Mouse (Mus musculus) lung, postnatal 14 days (tissue): ENCODE measurements around the gene Gm9195.

Experiments used
- DNase-seq: peaks from one replicate; pipeline ENCODE4 v3.0.0; 2021

Gene Gm9195

GRCm38 (mm10) chr14:72491738-72492137, at the start of gene Gm9195:
Gene Gm9195 (minus strand): TSS chr14:72491838.
- DNase-seq: no peak

DNA sequence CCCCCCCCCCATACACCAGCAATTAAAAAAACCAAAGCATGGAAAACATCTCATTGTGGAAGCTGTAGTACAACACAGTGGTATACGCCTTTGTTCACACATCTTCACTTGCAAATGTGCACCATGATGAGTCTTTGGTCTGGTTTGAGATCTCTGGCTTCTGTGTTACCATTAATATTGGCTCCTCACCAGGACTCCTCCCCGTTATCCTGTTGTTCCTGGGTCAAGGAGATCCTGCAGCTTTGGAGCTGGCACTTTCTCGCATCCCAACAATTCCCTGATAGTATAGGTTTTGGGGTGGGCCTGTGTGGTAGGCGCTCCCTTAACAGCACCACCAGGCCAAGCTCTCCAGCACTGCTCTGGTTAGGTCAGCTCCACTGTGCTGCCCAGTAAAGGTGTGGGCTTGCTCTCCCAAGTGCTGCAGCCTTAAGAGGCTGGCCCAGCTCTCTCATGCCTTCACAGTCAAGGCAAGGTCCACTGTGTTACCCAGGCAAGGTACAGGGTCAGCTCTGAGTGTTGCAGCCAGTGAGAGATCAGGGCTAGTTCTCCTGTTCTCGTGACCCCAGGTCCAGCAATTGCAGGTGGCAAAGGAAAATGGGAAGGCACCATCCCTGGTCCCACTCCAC, 44.9 kb upstream of the Gm9195 start:
- DNase-seq: no peak

DNA sequence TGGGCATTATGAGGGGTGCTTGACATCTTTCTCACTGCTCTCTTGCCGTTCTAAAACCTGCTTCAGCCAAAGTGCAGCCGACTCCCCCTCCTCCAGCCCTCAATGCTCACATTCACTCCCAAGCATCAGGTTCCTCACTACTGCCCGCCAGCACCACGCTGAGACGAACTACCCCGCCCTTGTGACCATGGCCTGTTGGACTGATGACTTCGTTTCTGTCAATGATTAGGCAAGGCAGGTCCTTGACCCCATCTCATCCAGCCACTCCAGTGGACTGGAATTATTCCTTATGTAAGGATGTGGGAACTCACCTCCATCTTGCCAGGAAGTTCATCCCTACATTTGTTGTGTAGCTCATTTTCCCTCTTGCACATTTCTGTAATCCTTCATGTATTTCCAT, 42.2 kb upstream of the Gm9195 start:
- no peak for DNase-seq

DNA sequence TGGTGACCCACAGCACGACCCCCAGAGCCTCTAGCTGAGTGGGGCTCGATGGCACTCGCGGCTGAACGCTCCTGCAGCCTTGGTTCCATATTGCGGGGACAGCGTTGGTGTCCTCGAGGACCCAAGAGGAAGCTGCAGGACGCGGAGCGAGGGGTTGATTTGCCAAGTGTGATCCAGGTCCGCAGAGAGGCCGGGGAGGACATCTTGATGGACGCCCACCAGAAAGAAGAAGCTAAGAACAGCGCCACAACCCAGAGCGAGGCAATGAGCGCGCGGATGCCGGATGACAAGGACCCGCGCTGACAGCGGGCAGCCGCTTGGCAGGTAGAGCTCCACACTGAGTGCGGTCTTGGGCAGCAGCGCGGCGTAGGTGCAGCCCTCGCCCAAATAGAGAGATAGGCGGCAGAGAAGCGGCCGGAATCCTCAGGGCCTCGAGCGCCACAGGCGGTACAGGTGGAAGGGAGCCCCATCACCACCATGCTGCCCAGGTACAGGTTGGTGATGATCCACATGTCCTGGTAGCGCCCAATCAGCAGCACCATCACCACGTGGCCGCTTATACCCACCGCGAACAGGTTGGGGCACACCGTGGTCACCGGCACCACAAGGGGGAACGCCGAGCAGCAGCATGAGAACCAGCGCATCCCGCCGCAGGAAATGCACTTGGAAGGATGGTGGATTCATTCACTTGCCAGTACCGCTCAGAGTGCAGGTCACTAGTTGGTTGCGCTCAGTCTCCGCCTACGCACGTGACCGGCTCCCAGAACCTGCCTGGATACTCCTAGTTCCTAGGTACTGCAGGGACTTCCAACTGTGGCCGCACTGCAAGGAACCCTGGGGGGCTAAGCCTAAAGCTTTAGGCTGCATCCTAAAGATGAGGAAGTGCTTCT, 40.6 kb upstream of the Gm9195 start:
- DNase-seq: no peak

DNA sequence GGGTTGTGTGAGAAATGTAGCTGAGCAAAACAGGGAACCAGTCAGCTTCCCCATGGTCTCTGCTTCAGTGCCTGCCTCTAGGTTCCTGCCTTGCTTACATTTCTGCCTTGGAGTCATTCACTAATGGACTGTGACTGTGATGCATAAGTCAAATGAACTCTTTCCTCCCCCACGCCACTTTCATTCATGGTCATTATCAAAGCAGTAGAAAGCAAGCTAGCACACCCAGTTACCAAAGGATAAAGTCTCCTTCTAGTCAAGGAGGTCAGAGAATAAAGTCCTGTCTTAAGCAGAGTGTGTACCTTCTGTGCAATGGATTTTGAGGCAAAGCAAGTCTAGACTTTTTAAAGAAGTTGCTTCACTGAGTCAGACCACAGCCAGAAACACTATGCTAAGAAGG, 35.5 kb upstream of the Gm9195 start:
- DNase-seq: no peak

DNA sequence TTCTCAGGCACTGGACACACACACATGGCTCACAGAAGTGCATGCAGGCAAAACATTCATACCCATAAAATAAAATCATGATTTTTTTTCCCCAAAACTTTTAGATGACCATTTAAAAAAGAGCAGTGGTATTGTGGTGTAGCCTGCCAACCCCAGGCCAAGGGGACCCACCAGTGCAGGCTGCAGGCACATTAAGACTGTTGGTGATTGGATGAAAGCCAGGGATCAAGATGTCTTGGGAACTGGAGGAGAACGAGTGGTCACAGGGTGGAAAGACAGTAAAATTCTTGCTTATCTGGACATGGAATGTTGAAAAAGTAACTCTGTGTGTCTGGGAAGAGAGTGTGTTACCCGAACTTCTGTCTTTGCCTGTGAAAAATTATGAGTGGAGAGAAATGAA, 27.9 kb upstream of the Gm9195 start:
- no peak for DNase-seq

GRCm38 (mm10) chr14:72518786-72519185, 27.1 kb upstream of the Gm9195 start:
- no peak for DNase-seq

DNA sequence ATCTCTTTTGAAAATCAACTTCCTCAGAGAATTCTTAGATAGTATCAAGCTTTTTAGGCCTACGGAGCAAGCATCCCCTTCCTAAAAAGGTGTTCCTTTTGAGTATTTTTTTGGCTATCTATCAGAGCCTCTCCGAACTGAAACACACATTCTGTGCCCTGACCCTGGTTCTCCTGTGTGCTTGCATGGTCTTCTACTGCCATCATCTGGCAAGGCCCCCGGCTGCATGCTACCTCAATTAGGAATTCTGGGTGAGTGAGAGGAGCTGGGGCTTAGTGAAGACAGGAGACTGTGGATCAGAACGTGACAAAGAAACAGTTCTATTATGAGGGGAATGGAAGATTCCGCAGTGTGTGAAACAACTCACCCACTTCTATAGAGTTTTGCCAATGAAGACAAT, 24.7 kb upstream of the Gm9195 start:
- peak; percentile 57 for DNase-seq

DNA sequence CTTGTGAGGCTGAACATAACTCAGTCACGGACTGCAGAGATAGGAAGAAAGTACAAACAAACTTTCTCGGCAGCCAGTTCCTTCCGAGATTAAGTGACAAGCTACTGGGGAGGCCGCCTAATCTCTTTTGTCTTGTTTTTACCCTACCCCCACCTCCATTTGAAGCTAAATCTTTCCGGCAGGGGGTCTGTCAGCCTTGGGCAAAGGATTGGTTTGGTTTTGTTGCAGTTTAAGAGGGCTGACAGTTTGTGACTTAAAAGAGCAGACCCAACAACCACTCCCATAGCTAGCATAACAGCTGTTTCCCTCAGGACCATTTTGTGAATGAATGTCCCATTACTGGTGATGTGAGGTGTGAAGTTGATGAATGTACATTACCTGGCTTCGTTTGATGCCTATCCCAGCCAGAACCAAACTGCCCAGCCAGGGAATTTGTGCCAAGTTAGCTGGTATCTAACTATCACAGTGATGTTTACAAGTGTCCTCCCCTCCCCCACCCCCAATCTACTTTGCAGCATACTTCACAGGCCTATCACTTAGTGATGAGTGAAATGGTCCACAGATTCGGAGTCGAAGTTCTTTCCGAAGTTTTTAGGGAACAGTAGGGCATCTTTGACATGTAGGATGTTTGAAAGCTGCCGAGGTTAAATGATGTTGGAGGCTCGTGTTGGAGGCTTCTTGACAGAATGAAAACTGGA, 15.2 kb upstream of the Gm9195 start:
- DNase-seq: no peak

GRCm38 (mm10) chr14:72506018-72506722, 14.5 kb upstream of the Gm9195 start:
- no peak for DNase-seq

- DNase-seq: no peak
These were observed 13.3 kb upstream of the Gm9195 start for GRCm38 (mm10) chr14:72504985-72505384.

GRCm38 (mm10) chr14:72503241-72503640, 11.6 kb upstream of the Gm9195 start:
- DNase-seq: no peak

DNA sequence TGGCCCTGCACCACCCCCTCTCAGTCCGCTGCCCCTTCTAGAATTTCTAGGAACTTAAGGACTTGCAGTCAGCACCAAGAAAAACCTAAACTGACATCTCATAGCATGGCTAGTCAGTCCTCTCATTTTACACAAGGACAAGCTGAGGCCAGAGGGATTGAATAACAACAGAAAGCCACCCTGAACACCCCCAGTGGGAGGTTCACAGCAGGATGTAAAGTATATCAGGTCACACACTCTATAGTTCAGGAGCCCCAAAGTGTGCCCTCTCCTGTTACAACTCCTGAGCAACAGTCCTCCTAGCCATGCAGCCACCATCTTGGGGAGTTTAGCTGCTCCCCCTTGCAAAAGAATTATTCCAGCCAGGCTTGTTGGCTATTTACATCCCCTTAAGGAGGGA, 2.1 kb upstream of the Gm9195 start:
- no peak for DNase-seq

GRCm38 (mm10) chr14:72490367-72490766, 1.3 kb downstream of the Gm9195 start:
- DNase-seq: no peak

DNA sequence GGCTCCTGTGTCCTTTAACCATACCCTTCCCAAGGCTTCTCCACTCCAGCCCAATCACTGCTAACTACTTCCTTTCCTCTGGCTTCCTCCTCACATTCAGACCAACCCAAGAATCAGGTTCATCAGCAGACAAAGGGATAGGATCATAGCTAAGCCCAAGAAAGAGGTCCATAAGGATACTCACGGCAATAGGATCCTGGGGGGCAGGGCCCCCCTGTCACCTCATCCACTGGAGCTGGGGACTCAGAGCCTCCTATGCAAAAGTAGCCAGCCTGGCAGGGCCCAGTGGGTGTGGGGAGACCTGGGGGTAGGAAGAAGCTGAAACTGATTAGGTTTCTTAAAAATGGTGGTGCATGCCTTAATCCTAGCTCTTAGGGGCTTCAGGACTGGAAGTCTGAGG, 17.1 kb downstream of the Gm9195 start:
- DNase-seq: no peak

DNA sequence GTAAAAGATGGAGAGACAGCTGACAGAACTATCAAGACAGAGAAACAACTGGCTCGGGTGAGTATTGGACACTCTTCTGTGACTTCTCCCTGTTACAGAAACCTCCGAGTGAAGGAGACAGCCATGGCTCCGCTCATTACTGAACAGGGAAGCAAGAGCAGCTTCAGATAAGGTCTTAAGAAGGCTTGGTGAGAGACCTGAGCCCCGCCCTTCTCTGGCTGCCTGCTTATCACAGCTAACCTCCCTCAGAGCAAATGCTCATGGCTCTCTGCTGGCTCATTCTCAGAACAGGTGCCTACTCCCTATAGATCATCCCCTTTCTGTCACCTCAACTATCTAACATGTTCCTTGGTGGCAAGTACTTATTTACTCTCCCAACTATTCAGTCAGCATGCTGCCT, 23.2 kb downstream of the Gm9195 start:
- DNase-seq: no peak

- DNase-seq: no peak
These were observed 25.3 kb downstream of the Gm9195 start for GRCm38 (mm10) chr14:72466384-72466783.

GRCm38 (mm10) chr14:72461591-72461990, 30.0 kb downstream of the Gm9195 start:
- no peak for DNase-seq

DNA sequence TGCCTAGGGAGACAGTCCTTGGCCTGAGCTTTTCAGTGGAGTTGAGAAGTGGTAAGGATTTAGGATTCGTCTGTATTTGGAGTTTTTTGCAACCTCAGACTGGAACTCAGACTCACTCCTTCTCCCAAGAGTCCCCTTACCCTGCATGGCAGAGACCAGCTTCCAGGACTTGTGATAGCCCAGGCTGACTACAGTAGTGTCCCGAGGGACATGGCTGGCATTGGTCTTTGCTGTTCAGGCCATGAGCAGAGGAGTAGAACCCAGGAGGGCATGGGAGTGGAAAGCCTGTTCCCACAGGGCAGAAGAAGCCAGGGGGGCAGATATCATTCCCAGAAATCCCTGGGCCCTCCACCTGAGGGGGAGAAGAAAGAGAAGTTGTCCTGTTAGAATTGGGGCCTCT, 31.3 kb downstream of the Gm9195 start:
- no peak for DNase-seq

DNA sequence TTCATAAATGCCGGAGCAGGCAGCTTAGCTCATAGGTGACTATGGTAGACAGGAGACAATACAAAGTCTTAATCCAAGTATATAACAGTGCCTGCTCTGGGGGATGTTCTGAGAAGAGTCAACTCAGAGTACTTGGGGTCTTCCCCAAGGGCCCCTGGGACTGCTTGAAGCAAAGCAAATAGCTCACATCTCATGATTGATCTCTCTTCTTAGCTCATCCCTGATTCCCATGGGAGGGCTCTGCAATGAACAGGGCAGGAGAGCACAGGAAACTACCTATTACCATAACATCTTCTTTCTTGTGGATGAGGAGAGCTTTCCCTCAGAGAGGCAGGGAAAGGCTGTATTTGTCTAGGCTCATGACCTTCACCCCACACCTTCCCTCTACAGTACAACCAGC, 32.7 kb downstream of the Gm9195 start:
- no peak for DNase-seq

GRCm38 (mm10) chr14:72447141-72448091, 44.2 kb downstream of the Gm9195 start:
- DNase-seq: peak; percentile 19

GRCm38 (mm10) chr14:72442936-72443335, 48.7 kb downstream of the Gm9195 start:
- no peak for DNase-seq
